Mouse (Mus musculus) adrenal gland, postnatal 14 days (tissue): ENCODE results near the gene Carns1. TPM values are rescaled to one million over a fixed set of nuclear protein-coding genes. Genes with fewer than 3 reads are reported as not detected.

Experiments
- DNase-seq: peaks from one replicate; pipeline ENCODE4 v3.0.0; 2021; ENCODE audit warnings: mixed read lengths
- total RNA-seq: library from RNA; stranded (reverse); gene quantifications from 2 replicates; pipeline ENCODE4 v1.2.3, GENCODE M21; 2021

Carns1 gene
- total RNA-seq, 1 experiment from 2014 or later, result 2.6 TPM

- DNase-seq, result peak; percentile 98
Observed at GRCm38 (mm10) chr19:4201291-4201909, 26.1 kb upstream of the Carns1 start, which contains the start of gene Rad9a. Rad9a (minus strand) TSS chr19:4201662.

- no peak for DNase-seq
Observed at GRCm38 (mm10) chr19:4197180-4197579, 21.9 kb upstream of the Carns1 start.

DNA sequence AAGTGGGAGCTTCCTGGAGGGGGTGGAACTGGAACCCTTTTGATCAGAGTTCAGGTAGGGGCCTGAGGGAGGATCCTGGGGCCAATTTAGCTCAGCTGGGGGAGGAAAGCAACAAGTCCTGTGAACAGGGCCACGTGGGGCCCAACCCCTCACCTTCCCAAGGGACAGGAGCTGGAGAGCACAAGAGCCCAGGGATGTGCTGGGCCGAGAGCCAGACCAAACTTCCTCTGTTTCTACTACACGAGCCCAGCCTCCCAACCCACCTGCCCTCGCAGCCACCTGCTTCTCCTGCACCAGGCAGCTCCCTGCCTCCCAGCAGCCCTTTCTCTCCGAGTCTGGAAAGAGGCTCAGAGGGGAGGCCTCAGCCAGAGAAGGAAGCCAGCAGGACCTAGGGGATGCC, 21.3 kb upstream of the Carns1 start:
- peak; percentile 57 for DNase-seq

GRCm38 (mm10) chr19:4196048-4196447, 20.8 kb upstream of the Carns1 start:
- no peak for DNase-seq

GRCm38 (mm10) chr19:4194776-4195650, 19.7 kb upstream of the Carns1 start:
- DNase-seq, result peak; percentile 59

GRCm38 (mm10) chr19:4194021-4194724, 18.9 kb upstream of the Carns1 start:
- DNase-seq, result peak; percentile 68

- no peak for DNase-seq
Observed at GRCm38 (mm10) chr19:4193129-4193528, 17.9 kb upstream of the Carns1 start.

DNA sequence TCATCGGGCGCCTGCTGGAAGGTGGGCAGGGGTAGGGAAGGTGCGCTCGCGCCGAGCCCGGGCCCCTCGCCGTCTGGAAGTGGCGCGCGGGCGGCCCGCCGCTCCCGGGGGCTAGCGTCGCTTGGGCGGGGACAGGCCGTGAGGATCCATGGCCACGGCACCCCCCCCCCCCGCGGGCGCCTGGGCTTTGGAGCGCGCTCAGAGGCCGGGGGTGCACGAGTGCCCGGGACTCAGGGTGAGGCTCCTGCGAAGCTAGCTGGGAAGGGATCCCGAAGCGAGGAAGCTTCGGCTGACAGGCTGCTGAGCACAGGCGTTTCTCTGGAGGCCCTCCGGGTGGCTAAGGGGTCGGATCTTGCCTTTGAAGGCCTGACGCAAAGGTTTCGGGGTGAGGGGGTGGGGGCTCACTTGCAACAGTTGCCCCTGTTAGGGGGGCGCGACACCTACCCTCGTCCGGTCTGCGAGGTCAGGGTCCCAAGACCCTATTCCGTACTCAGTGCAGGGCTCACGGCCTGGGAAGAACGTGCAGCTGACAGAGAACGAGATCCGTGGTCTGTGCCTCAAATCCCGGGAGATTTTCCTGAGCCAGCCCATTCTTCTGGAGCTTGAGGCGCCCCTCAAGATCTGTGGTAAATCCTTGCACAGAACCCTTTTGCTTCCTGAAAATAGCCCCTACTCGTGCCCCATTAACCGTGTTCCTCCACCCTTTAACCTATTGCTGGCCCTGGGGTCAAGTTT, 17.1 kb upstream of the Carns1 start:
- DNase-seq, result no peak

DNA sequence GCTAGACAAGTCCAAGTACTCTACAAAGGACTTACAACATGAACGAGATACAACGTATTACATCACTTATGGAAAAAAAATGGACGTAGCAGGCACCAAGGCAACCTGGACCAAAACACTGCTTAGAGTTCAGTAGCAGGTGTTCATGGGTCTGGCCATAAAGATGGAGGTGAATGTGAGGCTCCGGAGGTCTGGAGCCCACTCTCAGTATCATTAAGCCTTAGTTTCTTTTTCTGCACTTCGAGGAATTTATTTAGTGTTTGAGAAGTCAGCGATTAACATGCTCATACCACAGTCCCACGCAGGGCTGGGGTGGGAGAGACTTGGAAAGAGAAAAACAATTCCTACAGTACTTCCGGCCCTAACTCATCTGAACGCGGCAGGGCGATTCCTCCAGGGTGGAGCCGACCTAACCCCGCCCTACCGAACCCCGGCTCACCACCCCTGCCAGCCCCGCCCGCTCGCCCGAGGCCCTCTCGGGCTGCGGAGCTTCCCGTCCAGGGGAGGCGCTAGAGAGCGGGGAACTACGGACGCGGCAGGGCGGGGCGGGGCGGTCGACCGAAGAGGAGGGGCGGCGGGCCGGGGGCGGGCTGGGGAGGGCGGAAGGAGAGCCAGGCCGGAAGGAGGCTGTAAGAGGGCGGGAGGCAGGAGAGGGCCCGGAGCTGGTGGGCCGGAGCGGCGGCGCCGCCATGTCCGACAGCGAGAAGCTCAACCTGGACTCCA, 16.4 kb upstream of the Carns1 start, which contains the start of gene Ppp1ca:
Gene Ppp1ca (plus strand): TSS at position 538 of the 723 bp plus-strand sequence.
- DNase-seq, result peak; percentile 99

GRCm38 (mm10) chr19:4190831-4191334, 15.6 kb upstream of the Carns1 start, which contains the start of gene Tbc1d10c:
Tbc1d10c (minus strand) TSS chr19:4191284.
- peak; percentile 63 for DNase-seq

DNA sequence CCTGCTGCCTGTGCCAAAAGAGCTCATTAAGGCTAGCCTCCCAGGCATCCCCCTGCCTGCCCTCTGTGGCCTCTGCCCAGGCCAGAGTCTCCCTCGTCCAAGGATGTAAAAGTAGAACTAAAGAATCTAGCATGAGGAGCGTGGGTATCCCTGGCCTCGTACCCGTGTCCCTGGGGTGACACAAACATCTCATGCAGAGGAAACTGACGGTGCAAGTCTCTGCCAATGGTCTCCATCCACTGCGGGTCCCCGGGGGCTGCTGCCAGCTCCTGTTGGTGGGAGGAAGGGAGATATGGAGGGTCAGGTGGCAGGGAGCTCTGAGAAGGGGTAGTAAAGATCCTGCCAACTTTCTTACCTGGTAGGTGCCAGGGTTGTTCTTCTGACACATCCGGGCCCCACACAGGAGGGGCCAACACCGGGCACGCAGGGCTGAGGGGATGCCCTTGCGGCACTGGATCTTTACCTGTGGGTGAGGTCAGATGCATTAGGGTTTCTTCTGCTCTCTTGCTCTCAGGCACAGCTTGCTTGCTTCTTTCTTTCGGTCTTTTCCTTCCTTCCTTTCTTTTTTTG, 13.9 kb upstream of the Carns1 start:
- DNase-seq, result no peak

DNA sequence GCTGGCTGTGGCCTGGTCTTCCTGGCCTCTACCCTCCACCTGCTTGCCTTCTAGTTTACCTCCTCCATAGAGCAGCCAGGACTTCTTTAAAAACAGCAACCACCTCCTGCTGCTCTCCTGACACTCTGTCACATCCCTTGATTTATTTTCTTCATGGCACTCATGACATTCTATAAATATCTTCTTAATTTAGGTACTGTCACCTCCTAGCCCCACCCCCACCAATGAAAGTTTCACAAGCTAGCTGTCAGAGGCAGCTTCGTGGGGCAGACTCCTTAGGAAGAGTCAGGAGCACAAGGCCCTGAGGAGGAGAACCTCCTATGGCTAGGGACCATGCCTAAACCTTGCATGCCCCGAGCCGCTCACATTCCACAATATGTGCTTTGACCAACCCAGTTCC, 12.0 kb upstream of the Carns1 start:
- no peak for DNase-seq

- peak; percentile 60 for DNase-seq
Observed at GRCm38 (mm10) chr19:4184976-4185975, 10.0 kb upstream of the Carns1 start.

GRCm38 (mm10) chr19:4183689-4184088, 8.4 kb upstream of the Carns1 start:
- no peak for DNase-seq

- DNase-seq, result peak; percentile 89
Observed at GRCm38 (mm10) chr19:4181892-4182291, 6.6 kb upstream of the Carns1 start.

GRCm38 (mm10) chr19:4180411-4180810, 5.1 kb upstream of the Carns1 start:
- DNase-seq, result no peak

GRCm38 (mm10) chr19:4172925-4173324, 2.4 kb downstream of the Carns1 start:
- DNase-seq, result no peak

DNA sequence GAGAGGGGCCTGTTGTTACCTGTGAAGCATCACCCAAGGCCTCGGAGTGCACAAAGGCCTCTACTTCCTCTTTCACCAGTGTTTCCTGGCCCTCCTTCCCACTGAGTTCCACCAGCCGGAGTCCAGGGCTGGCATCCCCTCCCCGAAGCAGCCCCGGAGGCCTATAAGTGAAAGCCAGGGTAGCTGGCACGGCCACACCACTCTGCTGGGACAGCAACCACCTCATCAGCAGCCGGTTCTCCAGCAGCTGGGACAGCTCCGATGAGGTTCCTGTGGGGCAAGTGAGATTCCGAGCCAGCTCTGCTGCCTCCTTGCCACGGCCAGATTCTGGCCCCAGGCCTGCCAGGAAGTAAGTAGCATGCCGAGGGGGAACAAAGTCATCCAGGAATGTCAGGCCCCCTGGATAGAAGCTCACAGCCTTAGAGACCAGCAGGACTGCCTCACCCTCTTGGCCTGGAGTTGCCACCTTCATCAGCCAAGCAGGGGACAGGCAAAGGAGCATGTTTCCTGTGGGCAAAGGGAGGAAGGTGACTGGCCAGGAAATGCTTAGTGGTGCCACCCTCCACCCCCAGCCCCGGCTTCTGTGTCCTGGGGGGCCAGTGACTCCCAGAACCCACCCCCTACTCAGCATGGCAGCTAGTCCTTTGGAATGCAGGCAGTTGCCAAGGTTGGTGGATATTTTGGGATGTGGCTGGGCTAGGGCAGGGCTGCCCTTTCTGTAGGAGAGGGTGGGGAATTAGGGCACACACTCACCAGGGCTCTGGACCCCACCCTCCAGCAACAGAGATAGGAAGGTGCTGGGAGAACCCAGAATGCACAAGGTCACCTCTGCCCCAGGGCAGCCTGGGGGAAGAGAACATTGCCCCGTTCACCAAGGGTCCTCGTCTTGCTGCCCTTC, 3.6 kb downstream of the Carns1 start:
- DNase-seq, result no peak
